Mouse (Mus musculus): ENCODE data around the gene Il21r.
A peak's percentile ranks its signal among the peaks of the same experiment; 100 is the strongest.

The Il21r gene

GRCm38 (mm10) chr7:125645413-125645812, 42.2 kb downstream of the Il21r start:
- no peak for DNase-seq

- DNase-seq, result no peak
These were observed 45.8 kb downstream of the Il21r start for GRCm38 (mm10) chr7:125649013-125649412.

GRCm38 (mm10) chr7:125657511-125657910, 54.3 kb downstream of the Il21r start:
- no peak for DNase-seq

GRCm38 (mm10) chr7:125663654-125664053, 60.4 kb downstream of the Il21r start:
- no peak for DNase-seq

GRCm38 (mm10) chr7:125670865-125671264, 67.6 kb downstream of the Il21r start:
- DNase-seq, result no peak

GRCm38 (mm10) chr7:125671396-125671795, 68.2 kb downstream of the Il21r start:
- no peak for DNase-seq

GRCm38 (mm10) chr7:125674916-125675315, 71.7 kb downstream of the Il21r start:
- peak; percentile 55 to 77 for DNase-seq

GRCm38 (mm10) chr7:125678756-125679155, 75.5 kb downstream of the Il21r start:
- no peak for DNase-seq

GRCm38 (mm10) chr7:125679936-125680335, 76.7 kb downstream of the Il21r start:
- DNase-seq, result no peak

Data from cerebellum, postnatal 25 days (tissue).